Mouse (Mus musculus) ovary, postnatal 14 days (tissue): ENCODE results near the gene Lama5.
A peak's percentile ranks its signal among the peaks of the same experiment; 100 is the strongest.
"Not testable (repeated sequence)": the region's sequence is repeated elsewhere in the genome, so short reads cannot be mapped to it uniquely, and the experiment has no call there.

Experiments used
- DNase-seq: peaks from one replicate; pipeline ENCODE4 v3.0.0; 2022; ENCODE audit warnings: low spot score

Lama5 gene

GRCm38 (mm10) chr2:180197323-180198037, 28.2 kb downstream of the Lama5 start:
- no peak for DNase-seq

- no peak for DNase-seq
Observed at GRCm38 (mm10) chr2:180196610-180197322, 28.9 kb downstream of the Lama5 start.

GRCm38 (mm10) chr2:180187362-180187761, 38.3 kb downstream of the Lama5 start:
- no peak for DNase-seq

GRCm38 (mm10) chr2:180185686-180186085, 40.0 kb downstream of the Lama5 start:
- DNase-seq: no peak

GRCm38 (mm10) chr2:180184752-180185109, 40.9 kb downstream of the Lama5 start:
- DNase-seq: no peak

GRCm38 (mm10) chr2:180184011-180184751, 41.5 kb downstream of the Lama5 start:
- no peak for DNase-seq

GRCm38 (mm10) chr2:180181542-180181941, 44.1 kb downstream of the Lama5 start:
- DNase-seq: no peak

GRCm38 (mm10) chr2:180175725-180176124, 49.9 kb downstream of the Lama5 start:
- no peak for DNase-seq

- no peak for DNase-seq
Observed at GRCm38 (mm10) chr2:180174121-180174520, 51.5 kb downstream of the Lama5 start.

GRCm38 (mm10) chr2:180173711-180174110, 51.9 kb downstream of the Lama5 start:
- DNase-seq: not testable (repeated sequence)

GRCm38 (mm10) chr2:180173163-180173562, 52.5 kb downstream of the Lama5 start:
- DNase-seq: no peak

GRCm38 (mm10) chr2:180172152-180172551, 53.5 kb downstream of the Lama5 start:
- no peak for DNase-seq

GRCm38 (mm10) chr2:180171522-180172070, 54.1 kb downstream of the Lama5 start:
- DNase-seq: no peak

- DNase-seq: peak; percentile 96
Observed at GRCm38 (mm10) chr2:180170806-180171521, 54.7 kb downstream of the Lama5 start, which contains the start of gene Adrm1. Gene Adrm1 (plus strand): TSS chr2:180171485.

GRCm38 (mm10) chr2:180170151-180170805, 55.4 kb downstream of the Lama5 start:
- no peak for DNase-seq

GRCm38 (mm10) chr2:180166869-180167268, 58.8 kb downstream of the Lama5 start:
- DNase-seq: no peak

GRCm38 (mm10) chr2:180165855-180166254, 59.8 kb downstream of the Lama5 start:
- DNase-seq: no peak

- no peak for DNase-seq
Observed at GRCm38 (mm10) chr2:180158627-180159026, 67.0 kb downstream of the Lama5 start.

GRCm38 (mm10) chr2:180154796-180155195, 70.9 kb downstream of the Lama5 start:
- DNase-seq: no peak

- DNase-seq: no peak
Observed at GRCm38 (mm10) chr2:180148551-180148950, 77.1 kb downstream of the Lama5 start.

GRCm38 (mm10) chr2:180147379-180147778, 78.3 kb downstream of the Lama5 start:
- DNase-seq: no peak
